Mouse (Mus musculus): ENCODE results near the gene Sh3bp2.

The Sh3bp2 gene

DNA sequence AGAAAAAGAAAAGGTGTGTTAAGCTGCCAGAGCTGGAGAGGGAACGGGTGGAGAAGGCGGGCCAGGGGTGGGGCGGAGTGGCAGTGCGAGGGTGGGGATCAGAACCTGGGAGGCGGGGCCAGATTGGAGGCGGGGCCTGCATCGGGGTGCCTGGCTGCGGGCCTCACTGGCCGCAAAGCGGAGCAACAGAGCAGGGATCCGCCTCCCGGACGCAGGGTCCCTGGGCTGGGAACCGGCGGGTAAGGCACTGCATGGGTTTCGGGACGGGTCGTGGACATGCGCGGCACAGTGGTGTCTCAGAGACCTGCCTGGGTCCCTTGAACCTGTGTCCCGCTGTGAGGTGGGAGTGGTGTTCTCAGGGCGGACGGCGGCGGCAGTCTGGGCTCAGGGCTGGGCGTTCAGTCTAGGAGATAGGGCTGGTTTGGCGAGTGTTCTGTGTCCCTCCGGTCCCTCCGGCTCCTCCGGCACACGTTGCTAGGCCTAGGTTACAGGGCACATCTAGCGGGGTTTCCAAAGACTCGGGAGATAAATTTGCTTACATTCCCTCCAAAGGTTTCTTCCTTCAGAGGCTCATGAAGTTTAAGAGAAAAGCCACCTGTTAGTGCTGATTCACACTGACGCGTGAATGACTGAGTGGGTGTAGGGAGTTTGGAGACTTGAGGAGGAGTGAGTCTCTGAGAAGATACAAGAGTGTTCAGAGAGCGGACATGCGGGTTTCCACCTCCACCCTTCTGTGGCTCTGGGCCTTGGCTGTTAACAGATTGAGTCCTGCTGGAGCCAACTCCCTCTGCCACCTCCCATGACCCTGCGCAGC, at the start of gene Sh3bp2:
Gene Sh3bp2, plus strand, starts transcription at position 176 of the 814 bp plus-strand sequence.
- peak; percentile 89 to 95 for DNase-seq

DNA sequence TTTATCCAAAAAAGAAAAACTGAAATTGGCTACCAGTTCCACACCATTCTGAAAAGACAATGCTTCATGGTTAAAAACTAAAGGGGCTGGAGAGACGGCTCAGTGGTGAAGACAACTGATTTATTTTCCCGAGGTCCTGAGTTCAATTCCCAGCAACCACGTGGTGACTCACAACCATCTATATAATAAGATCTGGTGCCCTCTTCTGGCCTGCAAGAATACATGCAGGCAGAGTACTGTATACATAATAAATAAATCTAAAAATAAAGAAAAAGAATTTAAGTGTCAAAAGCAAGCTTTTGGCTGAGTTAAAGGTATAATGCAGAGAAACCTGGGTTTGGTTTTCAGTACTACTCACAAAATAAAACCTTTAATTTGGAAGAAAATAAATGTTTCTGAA, 44.7 kb upstream of the Sh3bp2 start:
- DNase-seq: no peak

DNA sequence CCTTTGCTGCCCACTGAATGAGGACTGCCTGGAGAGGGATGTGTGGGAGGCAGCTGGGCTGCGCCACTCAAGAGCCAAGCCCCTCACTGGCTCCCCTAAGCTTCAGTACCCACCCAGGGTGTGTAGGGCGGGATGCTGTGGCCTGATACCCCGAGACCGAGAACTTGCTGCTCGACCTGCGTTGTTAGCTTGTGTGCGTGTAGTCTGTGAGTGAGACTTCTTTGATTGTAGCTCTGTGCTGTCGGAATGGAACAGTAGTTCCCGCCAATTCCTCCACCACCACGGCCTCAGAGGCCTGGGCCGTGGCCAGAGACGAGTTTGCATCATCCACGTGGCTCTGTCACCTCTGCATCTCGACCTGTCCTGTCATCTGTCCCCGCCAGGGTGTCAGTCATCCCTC, 39.9 kb upstream of the Sh3bp2 start:
- no peak for DNase-seq

DNA sequence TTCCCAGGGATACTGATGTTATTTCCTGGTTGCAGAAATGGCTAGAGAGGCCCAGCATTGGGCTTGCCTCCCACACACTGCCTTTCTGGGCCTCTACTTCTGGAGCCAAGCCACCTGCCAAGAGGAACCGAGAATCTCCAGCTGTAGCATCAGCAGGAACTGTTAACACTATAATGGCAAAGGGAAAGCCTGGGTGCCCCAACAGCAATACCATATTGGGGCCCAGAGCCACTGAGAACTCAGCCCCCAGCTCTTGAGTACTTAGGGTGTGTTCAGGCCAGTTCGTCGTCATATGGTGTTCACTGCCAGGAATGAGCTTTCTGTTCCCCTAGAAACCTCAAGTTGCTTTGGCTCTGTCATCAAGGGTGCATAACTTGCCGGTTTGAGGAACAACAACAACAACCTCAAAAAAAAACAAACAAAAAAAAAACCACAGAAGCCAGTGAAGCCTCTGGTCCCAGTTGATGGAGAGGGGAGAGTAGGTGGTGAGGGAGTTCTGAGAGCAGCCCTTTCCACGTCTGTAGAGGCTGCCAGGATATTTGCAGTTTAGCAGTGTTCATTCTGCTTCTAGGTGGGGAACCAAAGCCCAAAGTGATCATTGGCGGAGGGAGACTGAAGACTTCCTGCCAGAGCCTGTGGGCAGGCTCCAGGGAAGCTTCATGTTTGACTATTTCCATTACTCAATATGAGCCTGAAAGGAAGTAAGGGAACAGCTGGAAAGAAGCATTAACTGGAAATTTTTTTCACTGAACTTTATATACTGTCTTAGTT, 38.1 kb upstream of the Sh3bp2 start:
- peak in 1 of 2 experiments; percentile 28 for DNase-seq

DNA sequence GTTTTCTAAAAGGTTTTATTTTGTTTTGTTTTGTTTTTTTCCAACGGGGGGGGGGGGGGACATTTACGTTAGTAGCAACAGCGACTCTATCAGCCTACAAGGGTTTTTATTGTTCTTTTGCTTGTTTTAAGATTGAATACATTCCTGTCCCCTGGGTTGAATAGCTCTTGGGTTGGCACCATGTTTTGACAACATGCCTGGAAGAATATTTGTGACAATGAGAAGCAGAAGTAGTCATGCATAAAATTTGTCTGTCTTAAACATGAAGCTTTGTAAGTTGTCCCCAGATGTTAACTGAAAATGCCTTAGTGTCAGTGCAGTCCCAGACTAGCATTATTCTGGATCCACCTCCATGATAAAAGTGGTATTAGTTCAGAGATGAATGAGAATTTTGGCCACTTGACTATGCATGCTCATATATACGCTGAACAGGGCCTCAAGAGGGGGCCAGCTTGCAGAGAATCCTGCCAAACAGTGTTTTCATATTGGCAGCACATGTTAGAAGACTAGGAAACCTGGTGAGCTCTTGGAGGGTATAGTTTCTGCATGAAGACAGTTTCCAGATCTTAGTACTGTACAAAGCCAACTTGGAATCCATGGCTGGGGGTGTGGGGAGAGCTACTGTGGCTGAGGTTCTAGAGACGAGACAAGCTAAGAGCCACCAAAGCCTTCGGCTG, 36.8 kb upstream of the Sh3bp2 start:
- peak; percentile 17 to 26 for DNase-seq

DNA sequence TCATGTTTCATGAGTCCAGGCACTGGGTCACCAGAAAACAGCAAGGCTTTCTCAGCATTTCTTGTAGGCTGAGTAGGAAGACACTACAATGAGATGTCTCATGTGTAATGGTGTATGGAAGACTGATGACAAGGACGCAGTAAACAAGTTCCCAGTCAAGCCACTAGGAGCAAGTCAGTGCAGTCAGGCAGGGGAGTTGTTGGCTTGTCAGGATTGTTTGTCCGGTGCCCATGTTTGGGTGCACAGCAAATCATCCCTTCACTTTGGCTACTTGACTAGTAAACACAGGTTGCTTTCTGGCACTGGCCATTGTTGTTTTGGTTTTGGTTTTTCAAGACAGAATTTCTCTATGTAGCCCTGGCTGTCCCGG, 36.2 kb upstream of the Sh3bp2 start:
- peak in 1 of 2 experiments; percentile 24 for DNase-seq

DNA sequence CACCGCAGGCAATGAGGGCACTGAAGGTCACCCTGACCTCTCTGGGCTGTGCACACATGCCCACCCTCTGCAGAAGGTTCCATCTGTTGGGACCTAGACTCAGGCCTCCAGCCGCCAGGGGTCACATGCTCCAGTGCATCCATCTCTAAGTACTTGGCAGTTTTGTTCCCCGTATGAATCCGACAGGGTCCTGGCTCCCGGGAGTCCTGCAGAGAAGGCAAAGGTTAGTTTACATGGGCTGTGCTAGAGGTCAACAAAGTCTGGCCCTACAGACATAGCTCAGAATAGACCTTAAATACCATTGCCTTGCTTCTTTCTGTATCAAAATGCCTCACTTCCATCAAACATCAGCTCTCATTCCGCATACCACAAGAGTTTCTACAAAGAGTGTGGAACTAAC, 28.9 kb upstream of the Sh3bp2 start:
- no peak for DNase-seq

DNA sequence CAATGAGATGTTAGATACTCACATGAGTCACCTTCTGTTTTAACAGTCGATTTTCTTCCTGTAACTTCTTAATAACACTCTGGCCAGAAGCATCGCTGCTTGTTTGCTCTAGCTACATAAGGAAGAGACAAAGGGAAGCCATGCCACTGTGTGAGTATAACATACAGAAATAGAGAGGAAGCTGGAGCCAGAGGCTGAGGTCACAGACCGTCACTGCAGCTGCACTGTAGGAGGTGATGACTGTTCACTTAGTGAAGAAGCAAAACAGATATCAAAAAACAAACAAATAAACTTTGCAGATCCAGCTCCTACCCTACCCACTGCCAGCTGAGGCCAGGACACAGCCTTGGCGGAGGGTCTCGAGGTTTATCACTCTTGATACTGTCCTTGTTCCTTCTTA, 24.8 kb upstream of the Sh3bp2 start:
- no peak for DNase-seq

DNA sequence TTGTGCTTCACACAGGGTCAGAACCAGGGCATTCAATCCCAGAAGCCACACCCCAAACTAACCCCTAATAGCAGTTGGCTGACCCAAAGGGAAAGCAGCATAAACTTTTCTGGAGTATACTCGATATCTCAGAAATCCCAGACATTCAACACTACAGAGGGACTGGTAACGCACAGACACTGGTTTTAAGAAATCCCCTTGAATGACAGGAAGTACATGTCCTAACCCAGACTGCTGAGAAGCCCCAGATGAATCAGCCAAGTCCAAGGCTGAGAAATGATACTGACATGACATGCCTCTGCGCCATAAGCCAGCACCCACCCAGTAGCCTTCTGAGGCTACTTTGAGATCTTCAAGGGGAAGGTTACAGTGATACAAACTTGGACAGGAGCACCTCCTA, 24.1 kb upstream of the Sh3bp2 start:
- peak in 1 of 2 experiments; percentile 1 for DNase-seq

DNA sequence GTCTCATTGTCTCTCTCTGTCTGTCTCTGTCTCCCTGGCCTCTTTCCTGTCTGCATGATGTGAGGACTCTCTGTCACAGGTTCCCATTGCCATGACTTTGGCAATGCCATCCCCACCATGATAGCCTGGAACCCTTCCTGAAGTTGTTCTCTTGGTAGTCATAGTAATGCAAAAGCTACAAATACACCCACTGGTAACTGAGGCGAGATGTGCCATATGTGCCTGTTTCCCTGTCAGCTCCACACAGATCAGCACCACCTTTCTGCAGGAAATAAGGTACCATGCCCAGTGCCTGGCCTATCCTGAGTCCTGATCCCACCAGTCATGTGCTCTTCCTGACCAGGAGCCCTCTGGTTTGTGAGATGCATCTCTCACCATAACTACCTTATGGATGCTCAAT, 23.2 kb upstream of the Sh3bp2 start:
- DNase-seq: no peak

DNA sequence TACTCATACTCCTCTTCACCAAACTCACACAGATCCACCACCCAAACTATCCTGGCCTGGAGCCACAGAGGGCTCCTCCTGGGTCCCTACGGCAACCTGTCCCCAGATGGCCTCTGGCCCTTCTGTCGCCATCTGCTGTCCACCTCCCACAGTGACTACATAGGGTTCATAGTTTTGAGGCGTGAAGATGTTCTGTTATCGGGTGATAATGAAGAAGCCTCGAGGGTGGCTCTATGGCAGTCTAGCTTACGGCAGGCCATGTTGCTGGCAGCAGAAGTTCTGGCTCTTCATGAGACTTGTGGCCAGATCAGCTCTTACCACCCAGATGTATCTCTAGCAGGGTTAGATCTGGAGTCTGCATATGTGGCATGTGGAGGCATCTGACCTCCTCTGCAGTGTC, 22.8 kb upstream of the Sh3bp2 start:
- peak in 1 of 2 experiments; percentile 27 for DNase-seq

DNA sequence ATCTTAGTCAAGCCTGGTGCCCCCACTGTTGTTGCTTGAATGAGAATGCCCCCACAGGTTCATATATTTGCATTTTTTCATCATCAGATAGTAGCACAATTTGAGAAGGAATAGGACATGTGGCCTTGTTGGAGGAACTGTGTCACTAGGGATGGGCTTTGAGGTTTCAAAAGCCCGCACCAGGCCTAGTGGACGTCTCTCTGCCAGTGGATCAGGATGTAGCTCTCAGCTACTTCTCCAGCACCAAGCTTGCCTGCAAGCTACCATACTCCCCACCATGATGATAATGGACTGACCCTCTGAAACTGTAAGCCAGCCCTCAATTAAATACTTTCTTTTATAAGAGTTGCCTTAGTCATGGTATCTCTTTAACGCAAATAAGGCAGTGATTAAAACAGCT, 13.2 kb upstream of the Sh3bp2 start:
- no peak for DNase-seq

DNA sequence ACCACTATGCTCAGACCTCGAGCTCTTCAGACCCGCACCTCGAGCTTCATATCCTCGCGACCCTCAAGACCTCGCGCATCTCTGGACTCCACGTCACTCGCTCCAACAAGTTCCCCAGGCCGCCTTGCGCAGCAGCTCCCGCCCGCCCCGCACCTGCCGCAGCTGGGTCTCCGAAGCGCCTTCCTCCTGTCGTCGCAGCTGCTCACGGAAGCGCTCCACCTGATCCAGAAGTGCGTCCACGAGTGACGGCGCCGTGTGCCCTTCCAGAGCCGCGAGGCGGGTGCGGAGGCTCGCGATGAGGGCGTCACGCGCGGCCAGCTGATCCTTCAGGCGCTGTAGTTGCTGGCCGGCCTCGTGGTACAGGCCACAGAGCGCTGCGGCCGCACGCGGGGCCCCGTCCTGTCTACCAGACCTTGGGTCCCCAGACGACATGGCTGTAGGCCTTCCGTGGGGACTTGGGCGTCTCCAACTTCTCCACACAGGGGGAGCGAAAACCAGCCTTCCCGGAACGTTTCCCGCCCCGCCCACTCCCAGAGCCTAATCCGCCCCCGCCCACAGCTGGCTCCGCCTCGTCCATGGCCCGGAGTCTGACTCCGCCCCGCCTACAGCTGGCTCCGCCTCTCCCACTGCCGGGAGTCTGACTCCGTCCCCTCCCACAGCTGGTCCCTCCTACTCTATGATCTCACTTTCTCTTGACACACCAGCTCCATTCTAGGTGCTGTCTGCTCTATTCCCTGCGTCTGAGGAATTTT, 12.0 kb upstream of the Sh3bp2 start, which contains the start of gene Tnip2:
Gene Tnip2, minus strand, starts transcription at position 526 of the 752 bp plus-strand sequence.
- DNase-seq: peak; percentile 87 to 94

DNA sequence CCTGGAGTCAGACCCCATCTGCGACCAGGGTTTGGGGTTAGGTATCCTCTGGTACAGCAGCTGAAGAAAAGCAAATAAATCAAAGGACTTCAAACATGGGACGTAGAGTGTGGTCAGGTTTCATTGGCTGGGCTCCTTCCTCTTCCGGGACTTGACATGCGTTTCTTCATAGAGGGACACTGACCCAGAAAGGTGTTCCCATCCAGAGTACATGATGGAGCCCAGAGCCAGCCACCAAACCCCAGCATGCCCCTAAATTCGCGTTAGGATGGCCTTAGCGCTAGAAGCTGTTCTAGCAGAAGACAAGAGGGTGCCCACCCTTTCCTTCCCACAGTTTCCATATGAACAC, 11.4 kb upstream of the Sh3bp2 start:
- no peak for DNase-seq

DNA sequence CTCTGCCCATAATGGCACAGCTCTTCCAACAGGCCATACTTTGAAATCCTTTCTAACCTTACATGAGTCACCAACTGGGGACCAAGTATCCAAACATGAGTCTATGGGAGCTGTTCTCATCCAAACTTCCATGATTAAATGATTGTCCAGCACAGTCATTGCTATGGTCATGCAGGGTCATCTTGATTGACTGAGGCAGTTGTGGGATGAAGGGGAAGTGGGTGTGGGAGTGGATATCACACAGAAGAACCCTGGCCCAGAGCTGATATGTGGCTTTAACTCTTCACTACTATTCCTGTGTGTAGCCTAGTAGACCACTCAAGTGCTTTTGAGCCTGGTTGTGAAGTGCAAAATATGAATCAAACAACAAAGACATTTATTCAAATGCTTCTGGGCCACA, 10.5 kb upstream of the Sh3bp2 start:
- no peak for DNase-seq

DNA sequence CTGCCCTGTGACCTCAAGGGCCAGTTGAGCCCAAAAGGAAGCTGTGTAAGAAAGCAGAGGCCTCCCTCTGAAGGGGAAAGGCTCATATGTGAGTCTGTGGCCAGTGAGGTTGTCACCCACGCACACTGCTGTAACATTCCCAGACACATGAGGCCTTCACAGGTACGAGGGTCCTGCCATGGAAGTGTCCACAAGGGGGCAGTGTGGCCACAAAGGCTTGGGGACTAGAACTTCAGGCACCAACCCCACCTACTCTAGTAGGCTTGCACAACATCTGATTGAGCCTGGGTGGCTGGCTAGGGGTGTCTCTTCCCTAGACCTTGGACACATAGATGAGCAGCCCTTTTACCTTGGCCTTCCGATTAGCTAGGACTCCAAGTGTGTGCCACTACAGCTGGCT, 7.7 kb upstream of the Sh3bp2 start:
- peak; percentile 90 to 92 for DNase-seq

DNA sequence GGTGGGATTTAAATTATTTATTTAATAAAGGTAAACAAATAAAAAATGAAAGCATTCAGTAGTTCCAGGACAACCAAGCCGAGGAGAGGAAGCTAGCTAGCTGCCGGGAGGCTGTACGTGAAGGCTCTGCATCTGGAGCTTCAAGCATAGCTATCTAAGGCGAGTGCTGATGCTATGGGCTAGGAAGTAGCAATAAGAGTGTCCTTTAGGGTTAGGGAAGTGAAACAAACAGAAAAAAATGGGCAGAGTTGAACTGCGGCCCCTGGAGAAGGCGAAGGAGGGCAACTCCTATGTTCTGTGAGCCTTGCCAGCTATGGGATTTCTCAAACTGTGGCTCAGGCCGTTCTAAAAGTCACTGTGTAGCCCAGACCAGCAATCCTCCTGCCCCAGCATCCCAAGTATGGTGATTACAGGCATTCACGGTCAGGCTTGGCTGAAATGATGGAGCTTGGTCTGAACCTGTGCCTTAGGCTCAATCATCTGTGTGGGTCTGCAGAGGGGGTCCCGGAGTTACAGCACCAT, 6.2 kb upstream of the Sh3bp2 start:
- DNase-seq: no peak

DNA sequence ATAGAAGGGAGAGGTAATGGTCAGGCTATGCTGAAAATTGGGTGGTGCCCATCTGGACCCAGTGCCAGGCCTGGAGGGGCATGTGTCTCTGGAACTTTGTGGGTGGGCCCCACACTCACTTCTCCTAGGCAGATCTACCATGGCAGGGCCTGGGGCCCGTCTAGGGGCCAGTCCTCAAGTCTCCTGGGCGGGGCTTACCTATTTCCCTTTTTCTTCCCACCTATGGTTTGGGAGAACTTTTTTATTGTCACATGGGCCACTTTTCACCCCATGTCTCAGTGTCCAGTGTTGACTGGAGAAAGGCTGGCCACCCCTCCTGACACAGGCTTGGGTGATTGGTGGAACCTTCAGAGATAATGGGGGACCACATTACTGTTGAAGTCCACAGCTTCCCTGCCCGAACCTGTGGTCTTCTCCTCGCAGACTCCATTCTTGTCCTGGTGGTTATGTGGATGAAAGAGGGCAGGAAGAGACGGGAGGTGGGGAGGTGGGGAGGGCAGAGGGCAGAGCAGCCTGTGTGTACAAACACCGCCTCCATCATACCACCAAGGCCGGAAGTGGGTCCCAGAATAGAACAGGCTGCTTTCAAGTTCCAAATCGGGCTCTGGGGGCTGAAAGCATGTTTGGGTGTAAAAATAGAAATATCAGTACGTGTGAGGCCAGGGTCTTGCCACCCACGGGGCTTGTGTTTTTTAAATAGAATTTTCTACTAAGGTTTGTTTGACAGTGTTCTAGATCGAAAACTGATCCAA, 5.0 kb upstream of the Sh3bp2 start:
- DNase-seq: no peak

DNA sequence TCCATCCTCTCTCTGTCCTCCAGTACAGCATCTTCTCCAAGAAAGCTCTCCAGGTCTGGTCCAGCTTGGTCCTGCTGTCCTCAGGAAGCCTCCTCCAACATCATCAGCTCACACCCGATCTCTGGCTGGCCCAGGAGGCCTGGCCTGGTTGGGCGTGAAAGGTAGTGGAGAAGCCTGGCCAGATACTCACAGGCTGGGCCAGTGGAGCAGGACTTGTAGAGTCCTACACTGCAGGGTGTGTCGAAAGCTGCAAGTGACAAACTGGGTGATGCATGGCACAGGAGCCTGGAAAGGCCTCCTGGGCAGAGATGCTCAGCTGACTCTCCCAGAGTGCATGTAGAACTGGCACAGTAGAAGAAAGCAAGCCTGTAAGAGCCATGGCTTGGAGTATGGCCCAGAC, 4.3 kb upstream of the Sh3bp2 start:
- no peak for DNase-seq

DNA sequence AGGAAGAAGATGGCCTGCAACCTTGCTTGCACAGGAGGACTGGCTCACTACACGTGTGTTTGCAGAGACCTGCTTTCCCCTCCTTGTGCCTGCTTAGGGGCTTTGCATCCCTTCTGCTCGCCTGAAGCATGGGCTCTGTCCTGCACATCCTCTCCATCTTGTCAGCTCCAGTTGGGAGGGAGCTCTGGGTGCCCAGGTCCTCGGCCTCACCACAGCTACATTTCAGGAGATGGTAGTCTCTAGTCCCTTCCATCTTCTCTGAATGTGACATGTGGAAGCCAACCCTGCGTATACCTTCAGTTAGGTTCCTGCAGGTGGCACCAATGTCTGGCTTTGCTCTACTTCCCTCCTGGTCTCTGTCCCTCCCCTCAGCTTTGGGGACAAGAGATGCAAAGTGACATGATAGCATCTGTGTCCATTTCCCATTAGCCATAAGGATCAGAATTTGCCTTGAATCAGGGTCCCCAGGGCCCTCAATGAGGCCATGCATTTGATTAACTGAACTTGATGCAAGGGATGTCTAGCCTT, 1.6 kb upstream of the Sh3bp2 start:
- DNase-seq: peak in 1 of 2 experiments; percentile 15

DNA sequence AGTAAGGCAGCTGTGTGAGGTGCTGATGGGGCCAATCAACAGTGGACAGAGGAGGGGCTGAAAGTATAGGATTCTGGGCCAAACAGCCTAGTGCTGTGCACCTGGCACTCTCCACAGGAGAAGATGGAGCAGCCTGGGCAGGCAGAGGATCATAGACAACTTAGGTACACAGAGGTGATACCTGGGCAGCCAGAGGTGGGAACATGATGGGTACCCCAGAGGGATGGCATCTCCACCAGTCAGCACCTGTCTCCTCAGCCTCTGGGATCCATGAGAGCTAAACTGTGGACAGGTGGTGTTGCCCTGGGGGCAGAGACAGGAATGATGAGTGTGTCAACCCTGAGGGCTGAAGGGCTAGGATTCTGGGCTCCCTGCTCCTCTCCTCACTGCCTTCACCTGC, 1.1 kb upstream of the Sh3bp2 start:
- no peak for DNase-seq

DNA sequence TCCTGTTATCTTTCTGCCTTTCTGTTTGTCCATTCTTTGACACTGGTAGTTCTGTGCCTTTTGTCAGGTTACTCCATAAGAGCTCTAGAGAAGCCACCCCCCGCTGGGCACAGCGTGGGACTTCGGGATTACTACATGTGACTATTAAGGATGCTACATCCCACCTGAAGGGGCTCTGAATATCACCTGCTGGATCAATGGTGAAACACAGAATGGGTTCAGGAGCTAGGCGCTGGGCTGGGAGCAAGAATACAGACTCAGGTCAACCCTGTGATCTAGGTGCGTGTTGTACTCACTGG, 788 bp downstream of the Sh3bp2 start:
- peak in 1 of 2 experiments; percentile 34 for DNase-seq
